Mouse (Mus musculus) heart, adult 8-10 months (tissue): ENCODE results near the gene Cfap77. TPM values are rescaled to one million over a fixed set of nuclear protein-coding genes. Genes with fewer than 3 reads are reported as not detected.

Source experiments
- DNase-seq: peaks from one replicate; pipeline ENCODE4 v3.0.0; 2022; ENCODE audit warnings: low spot score
- total RNA-seq, 4 experiments: library from RNA; stranded (reverse); gene quantifications; 2 replicates each; pipeline ENCODE4 v1.2.4; 2022

Cfap77 gene
- total RNA-seq, 4 experiments from 2014 or later: not detected

GRCm38 (mm10) chr2:28997161-28997834 is 57.6 kb downstream of the Cfap77 start:
- no peak for DNase-seq

GRCm38 (mm10) chr2:28995436-28995835 is 59.4 kb downstream of the Cfap77 start:
- no peak for DNase-seq

GRCm38 (mm10) chr2:28994014-28994413 is 60.9 kb downstream of the Cfap77 start:
- DNase-seq: no peak

GRCm38 (mm10) chr2:28988781-28989180 is 66.1 kb downstream of the Cfap77 start:
- DNase-seq: no peak

GRCm38 (mm10) chr2:28980080-28980910 is 74.6 kb downstream of the Cfap77 start:
- no peak for DNase-seq

- no peak for DNase-seq
Measured at GRCm38 (mm10) chr2:28978461-28978860, 76.4 kb downstream of the Cfap77 start.

- peak; percentile 54 for DNase-seq
Measured at GRCm38 (mm10) chr2:28976635-28977034, 78.2 kb downstream of the Cfap77 start.

GRCm38 (mm10) chr2:28975604-28976003 is 79.3 kb downstream of the Cfap77 start:
- no peak for DNase-seq

GRCm38 (mm10) chr2:28974520-28974919 is 80.3 kb downstream of the Cfap77 start:
- DNase-seq: no peak

GRCm38 (mm10) chr2:28973832-28974450 is 80.9 kb downstream of the Cfap77 start:
- DNase-seq: no peak

- no peak for DNase-seq
Measured at GRCm38 (mm10) chr2:28970424-28970823, 84.4 kb downstream of the Cfap77 start.

GRCm38 (mm10) chr2:28968278-28968677 is 86.6 kb downstream of the Cfap77 start:
- no peak for DNase-seq

- DNase-seq: no peak
Measured at GRCm38 (mm10) chr2:28966151-28966795, 88.6 kb downstream of the Cfap77 start.

GRCm38 (mm10) chr2:28963565-28963964 is 91.3 kb downstream of the Cfap77 start:
- DNase-seq: no peak

GRCm38 (mm10) chr2:28961636-28962035 is 93.2 kb downstream of the Cfap77 start:
- no peak for DNase-seq

GRCm38 (mm10) chr2:28961024-28961585 is 93.8 kb downstream of the Cfap77 start:
- no peak for DNase-seq

- no peak for DNase-seq
Measured at GRCm38 (mm10) chr2:28956874-28957273, 98.0 kb downstream of the Cfap77 start.

- no peak for DNase-seq
Measured at GRCm38 (mm10) chr2:28954595-28954994, 100.3 kb downstream of the Cfap77 start.

- DNase-seq: no peak
Measured at GRCm38 (mm10) chr2:28952981-28953380, 101.9 kb downstream of the Cfap77 start.

GRCm38 (mm10) chr2:28946312-28946711 is 108.6 kb downstream of the Cfap77 start:
- DNase-seq: no peak

GRCm38 (mm10) chr2:28945388-28945787 is 109.5 kb downstream of the Cfap77 start:
- no peak for DNase-seq
